Mouse (Mus musculus): Measurements from ENCODE around the gene Srrd.

DNA sequence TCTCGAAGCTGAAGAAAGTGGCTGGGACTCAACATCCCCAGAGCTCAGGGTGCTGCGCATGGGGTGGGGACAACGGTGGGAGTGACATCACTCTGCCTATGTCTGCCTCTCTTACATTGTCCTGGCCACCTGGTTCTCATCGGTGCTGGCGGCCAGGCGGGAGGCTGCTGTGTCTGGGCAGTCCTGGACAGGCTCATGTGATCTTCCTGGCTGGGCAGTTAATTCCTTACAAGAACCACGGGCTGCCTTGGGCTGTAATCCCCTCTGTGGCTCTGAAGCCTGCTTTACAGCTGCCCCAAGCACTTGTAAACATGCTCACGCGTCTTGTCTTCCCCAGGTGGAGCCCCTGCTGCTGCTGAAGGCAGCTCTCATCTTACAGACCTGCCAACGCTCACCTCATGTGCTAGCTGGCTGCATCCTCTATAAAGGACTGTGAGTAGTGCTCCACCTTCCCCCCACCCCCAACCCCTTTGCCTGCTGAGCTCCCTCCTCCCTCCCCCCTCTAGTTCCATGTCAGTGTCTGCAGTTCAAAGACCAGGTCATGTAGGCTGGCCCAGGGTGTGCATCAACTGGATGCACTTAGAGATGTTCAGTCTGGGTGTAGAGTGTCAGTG is 21.5 kb upstream of the Srrd start:
- TF ChIP-seq CTCF (IDR thresholded peaks at IDR 0.05) (no peak), EP300 (IDR thresholded peaks at IDR 0.05) (no peak)
